Mouse (Mus musculus): ENCODE results near the gene Map7d2.
"Not testable (repeated sequence)": the region's sequence is repeated elsewhere in the genome, so short reads cannot be mapped to it uniquely, and the experiment has no call there.

Gene Map7d2

DNA sequence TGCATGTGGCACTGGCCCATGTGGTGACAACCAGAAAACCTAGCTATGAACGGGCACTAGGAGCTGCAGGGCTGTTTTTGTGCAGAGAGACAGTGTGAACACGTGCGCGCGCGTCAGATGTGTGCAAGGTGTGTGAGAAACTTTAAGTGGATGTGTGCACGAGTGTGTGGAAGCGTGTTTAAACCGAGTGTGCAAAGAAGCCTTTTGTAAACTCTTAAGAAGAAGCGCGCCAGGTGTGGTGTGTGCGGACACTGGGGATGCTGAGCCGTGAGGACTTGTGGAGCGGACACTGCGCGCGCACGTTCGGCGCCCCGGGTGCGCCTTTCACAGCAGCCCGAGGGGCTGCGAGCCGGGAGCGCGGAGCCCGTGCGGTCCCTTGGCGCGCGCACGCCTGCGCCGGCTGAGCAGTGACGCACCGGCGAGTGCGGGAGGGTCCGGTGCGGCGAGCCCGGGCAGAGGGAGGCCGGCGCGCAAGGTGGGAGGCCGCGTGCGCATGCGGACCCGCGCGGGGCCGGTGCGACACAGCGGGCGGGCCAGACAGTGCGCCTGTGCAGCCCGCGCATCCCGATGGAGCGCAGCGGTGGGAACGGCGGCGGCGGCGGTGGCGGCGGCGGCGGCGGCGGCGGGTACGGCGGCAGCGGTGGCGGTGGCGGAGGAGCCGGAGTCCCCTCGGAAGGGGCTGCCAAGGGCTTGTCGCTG lies at the start of gene Map7d2:
Gene Map7d2 (plus strand): TSS at position 443 of the 699 bp plus-strand sequence.
- no peak for DNase-seq (ENCODE audit: low read depth, low spot score)

DNA sequence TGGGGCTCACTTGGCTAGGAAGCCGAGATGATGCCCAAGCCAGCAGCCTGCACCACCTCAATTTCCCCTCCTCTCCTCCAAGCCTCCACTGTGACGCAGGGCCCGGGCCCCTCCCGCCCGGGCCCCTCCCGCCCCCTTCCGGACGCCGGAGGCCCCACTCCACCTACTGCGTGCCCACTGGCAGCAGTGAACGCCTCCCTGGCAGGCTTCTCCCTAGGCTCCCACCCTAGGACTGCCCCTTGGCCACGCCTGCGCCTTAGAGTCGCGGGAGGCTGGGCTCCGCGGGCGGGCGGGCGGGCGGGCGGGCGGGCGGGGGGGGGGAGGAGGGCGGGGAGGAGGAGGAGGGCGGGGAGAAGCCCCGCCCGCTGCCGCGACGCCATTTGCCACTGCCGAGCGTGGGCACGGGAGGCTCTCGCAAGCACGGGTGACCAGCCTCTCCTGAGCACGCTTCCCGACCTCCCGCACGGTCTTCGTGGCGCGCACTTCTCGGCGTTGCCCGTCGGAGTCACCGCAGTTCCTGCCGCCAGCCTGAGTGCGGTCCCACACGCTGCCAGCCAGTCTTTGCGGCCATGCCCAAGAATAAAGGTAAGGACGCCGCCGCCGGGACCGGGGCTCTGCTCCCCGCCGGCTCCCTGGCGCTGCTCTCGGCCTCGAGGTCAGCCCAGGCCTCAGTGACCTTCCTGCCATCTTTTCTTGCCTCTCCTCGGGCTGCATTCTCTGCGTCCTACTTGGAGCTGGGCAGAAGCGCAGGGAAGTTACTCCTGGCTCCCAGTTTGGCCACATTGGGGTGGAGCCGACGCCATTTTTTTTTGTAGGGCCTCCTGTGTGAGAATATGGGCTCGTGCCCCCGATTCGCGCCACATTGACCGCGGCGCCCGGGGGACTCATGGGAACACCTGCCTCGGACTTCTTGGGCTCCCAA lies 42.3 kb upstream of the Map7d2 start, which contains the start of gene Eif1ax:
Gene Eif1ax (plus strand): TSS at position 348 of the 922 bp plus-strand sequence.
- DNase-seq (ENCODE audit: low read depth, low spot score), result peak; percentile 59

DNA sequence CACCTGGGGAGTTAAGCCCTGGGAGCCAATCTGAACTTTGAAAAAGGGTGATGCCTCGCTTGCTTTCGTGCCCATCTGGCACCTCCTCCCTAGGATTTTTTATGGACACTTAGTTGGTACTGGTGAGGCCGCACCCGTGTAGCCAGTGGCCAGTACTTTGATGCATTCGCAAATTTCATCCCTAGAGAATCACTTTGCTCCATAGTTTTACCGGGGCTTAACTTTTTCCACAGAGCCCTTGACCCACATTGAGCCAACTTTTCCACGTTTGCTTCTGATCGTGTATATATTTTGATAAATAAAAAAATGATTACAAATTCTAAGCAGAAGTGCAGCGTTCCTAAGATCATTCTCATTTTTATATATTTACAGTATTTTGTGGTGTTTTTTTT lies 41.6 kb upstream of the Map7d2 start:
- DNase-seq (ENCODE audit: low read depth, low spot score), result no peak

DNA sequence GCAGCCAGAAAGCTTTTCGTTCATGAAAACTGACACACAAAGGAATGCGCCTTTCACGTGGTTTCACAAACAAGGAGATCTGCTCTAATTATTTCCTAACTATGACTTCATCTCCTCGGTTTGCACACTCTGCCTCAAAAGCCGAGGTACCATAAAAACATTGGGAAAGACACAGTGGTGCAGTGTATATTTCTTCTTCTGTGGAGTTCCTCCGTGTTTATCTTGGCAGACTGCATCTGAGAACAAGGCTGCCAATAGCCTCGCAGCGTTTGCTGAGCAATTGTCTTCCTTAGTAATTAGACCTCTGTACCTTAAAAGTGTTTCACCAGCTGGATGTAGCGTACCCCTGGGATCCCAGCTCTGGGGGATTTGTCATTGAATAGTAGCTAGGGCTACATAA lies 27.3 kb upstream of the Map7d2 start:
- DNase-seq (ENCODE audit: low read depth, low spot score), result no peak

DNA sequence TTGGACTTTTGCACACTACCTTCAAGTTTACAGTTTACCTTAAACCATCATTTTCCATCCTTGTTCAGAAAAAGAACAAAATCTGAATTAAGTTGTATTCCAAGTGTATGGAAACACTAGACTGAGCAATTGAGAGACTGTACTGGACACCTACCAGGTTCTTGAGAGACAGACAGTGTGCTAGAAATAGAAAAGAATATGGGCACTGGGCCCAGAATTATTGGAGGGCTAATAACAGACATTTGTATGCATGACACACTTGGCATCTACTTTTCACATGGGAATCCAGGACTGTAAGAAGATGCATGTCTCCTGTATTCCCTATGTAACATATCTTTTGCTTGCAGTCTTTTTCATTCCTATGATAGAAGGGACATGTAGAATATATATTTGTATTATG lies 25.4 kb upstream of the Map7d2 start:
- DNase-seq (ENCODE audit: low read depth, low spot score), result no peak

DNA sequence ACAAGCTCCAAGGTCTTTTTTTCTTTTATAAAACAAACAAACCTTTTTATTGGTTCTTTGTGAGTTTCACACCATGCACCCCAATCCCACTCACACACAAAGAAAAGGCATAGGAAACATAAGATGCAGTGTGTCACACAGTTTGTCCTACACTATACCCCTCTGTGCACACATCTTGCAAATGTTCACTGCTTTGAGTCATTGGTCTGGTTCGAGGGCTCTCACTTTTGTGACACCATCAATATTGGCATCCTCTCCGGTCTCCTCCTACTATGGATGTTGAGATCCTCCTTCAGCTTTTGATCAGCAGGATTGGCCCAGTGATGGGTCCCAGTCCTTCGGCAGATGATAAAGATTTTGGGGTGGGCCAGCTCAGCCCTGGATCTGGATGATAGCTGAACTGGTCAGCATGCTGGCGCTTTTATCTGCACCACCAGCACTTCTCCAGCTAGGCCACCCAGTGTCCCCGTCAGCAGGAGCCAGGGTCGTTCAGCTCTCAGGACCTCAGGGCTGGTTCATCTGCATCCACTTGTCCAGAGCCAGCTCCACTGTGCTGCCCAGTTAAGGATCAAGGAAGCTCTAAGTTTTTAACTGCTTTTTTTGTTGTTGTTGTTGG lies 23.9 kb upstream of the Map7d2 start:
- DNase-seq (ENCODE audit: low read depth, low spot score), result no peak

DNA sequence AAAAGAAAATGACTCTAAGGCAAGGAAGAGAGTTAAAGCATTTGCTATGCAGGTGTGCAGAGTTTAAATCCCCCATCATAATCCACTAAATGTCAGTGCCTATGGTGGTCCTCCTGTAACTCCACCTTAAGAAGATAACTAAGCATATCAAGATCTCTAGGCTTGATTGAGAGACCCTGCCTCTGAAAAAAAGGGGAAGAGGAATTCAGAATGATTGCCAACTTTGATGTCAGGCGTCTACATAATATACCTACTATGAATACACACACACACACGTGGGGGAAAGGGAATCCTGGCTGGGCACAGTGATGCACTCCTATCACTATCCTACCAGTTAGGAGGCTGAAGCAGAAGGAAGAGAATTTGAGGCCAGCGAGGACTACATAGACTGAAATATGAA lies 23.1 kb upstream of the Map7d2 start:
- no peak for DNase-seq (ENCODE audit: low read depth, low spot score)

DNA sequence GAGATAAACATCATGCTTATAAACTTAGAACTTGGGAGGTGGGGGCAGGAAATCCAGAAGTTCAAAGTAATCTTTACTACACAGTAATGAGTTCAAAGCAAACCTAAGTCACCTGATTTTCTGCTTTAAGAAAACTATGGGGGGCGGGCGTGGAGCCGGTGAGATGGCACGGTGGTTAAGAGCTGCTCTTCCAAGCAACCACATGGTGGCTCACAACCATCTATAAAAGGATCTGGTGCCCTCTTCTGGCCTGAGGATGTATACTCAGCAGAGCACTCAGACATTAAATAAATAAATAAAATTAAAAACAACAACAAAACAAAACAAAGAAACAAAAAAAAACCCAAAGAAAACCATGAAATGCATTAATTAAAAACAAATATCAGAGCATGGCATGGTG lies 5.1 kb upstream of the Map7d2 start:
- DNase-seq (ENCODE audit: low read depth, low spot score), result no peak

DNA sequence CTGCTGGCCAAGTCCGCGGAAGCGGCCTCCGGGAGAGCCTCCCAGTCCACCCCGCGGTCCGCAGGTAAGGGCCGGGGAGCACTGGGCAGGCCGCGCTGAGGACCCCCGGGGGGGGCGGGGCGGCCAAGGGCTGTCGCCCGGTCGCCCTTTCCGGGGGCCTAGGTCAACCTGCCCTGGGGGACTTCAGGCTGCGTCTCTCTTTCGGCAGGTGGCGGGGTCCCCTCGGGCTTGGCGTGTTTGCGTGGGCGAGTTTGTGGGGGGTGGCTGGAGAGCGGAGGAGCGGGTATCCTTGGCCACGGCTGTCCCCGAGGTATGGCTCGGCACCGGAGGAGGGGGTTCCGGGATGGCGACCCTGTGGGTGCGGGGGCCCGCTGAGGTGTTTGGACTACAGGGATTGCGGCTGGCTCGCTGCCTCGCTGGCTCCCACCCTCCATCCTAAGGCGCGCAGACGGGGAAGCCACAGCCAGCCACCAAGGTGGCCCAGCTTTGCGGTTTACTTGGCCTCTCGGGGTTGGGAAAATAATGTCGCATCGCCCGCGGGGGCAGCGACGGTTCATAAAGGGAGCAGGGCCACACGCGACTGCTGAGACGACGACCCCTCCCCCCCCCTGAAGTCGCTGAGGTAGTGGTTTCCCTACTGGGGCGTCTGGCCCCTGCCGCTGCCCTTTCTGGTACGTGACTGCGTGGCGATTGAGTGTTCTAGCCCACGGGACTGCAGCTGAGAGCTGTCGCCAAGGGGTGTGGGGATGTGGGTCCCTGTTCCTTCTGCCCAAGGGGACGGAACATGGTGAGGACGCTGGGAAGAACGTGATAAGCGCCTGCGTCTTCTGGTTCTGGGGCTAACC lies 679 bp downstream of the Map7d2 start:
- DNase-seq (ENCODE audit: low read depth, low spot score), result no peak

DNA sequence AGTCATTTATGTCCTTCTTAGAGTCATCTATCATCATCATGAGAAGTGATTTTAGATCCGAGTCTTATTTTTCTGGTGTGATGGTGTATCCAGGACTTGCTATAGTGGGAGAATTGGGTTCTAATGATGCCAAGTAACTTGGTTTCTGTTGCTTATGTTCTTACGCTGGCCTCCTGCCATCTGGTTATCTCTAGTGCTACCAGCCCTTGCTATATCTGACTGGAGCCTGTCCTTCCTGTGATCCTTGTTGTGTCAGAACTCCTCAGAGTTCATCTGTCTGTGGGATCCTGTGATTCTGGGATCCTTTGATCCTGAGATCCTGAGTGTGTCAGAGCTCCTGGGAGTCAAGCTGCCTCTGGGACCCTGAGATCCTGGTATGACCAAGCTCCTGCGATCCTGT lies 16.1 kb downstream of the Map7d2 start:
- not testable (repeated sequence) for DNase-seq (ENCODE audit: low read depth, low spot score)

DNA sequence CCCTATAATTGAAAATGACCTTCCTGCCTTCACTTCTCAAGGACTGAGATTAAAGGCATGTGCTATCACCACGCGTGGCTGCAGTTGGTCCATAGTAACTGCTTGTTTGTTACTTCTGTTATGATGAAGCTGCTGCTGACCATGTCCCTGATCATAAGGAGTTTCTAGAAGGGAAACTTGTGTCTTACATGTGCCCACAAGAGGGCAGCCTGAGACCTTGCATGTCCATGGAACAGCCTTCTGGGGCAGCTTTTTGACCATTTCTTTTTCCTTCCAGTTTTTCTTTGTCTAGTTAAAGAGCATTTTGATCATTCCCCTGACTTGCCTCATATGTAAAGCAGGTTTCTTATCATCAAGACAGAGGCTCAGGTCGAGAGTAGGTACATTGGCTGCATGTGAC lies 27.8 kb downstream of the Map7d2 start:
- peak; percentile 24 for DNase-seq (ENCODE audit: low read depth, low spot score)

DNA sequence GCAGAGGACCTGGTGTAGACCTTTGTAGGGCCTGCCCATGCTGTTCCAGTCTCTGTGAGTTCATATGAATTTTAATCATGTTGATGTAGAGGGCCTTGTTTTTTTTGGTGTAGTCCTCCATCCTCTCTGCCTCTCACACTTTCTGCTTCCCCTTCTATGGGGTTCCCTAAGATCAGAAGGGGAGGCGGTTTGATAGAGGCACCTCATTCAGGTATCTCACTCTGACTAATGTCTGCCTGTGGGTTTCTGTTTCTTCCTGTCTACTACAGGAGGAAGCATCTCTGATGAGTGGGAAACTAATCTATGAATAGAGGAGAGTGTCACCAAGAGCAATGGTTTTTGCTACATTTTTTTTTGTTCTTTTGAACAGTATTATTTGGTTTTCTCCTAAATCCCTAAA lies 32.8 kb downstream of the Map7d2 start:
- DNase-seq (ENCODE audit: low read depth, low spot score), result no peak

DNA sequence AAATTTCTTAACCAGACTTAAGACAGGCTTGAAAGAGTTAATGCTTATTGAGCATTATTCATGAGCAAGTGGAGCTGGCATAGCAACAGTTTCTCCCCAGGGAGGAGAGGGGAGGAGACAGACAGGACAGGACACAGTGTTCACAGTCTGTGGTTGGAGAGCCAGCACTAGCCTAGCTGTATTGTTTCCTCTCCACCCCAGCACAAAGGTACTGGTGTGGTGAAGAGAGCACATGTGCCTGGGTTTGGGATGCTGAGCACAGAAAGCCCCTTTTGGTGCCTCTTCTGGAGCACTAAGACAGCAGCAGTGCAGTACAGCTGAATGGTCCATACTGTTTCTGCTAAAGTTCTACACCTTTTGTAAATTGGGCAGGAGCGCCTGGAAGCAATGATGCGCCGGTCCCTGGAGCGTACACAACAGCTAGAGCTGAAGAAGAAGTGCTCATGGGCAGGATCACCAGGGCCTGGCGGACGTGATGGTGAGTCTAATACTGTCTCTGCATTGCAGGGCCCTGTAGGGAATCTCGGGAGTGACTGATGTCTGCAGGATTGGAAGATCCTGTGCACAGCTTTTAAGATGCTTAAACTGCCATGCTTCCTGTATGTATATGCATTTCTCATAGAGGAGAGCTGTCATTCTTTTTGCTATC lies 44.8 kb downstream of the Map7d2 start:
- peak; percentile 16 for DNase-seq (ENCODE audit: low read depth, low spot score)

DNA sequence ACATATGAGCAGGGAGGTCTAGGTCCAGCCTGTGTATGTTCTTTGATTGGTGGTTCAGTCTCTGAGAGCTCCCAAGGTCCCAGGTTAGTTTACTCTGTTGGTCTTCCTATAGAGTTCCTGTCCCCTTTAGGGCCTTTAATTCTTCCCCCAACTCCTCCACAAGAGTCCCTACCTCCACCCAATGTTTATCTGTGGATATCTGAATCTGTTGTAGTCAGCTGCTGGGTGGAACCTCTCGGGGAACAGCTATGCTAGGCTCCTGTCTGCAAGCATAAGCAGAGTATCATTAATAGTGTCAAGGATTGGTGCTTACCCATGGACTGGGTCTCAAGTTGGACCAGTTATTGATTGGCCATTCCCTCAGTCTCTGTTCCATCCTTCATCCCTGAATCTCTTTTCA lies 60.4 kb downstream of the Map7d2 start:
- DNase-seq (ENCODE audit: low read depth, low spot score), result no peak

DNA sequence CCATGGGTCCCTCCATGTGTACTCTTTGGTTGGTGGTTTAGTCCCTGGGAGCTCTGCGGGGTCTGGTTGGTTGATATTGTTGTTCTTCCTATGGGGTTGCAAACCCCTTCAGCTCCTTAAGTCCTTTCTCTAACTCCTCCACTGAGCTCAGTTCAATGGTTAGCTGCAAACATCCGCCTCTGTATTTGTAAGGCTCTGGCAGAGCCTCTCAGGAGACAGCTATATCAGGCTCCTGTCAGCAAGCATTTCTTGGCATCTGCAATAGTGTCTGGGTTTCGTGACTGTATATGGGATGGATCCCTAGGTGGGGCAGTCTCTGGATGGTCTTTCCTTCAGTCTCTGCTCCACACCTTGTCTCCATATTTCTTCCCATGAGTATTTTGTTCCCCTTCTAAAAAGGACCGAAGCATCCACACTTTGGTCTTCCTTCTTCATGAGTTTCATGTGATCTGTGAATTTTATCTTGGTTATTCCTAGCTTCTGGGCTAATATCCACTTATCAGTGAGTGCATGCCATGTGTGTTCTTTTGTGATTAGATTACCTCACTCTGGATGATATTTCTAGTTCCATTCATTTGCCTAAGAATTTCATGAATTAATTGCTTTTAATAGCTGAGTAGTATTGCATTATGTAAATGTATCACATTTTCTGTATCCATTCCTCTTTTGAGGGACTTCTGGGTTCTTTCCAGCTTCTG lies 64.0 kb downstream of the Map7d2 start:
- not testable (repeated sequence) for DNase-seq (ENCODE audit: low read depth, low spot score)

DNA sequence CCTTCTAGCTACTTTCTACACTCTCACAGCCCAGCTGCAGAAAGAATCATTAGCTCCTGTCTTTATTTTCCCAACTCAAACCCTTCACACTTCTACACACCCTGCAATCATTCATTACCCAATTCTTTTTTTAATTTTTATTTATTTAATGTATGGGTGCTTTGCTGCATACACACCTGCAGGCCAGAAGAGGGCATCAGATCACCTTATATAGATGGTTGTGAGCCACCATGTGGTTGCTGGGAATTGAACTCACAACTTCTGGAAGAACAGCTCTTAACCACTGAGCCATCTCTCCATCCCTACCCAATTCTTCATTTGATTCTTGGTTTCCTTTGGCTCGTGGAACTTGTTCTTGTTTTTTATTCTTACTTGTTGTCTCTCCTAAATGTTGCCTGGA lies 69.9 kb downstream of the Map7d2 start:
- no peak for DNase-seq (ENCODE audit: low read depth, low spot score)

DNA sequence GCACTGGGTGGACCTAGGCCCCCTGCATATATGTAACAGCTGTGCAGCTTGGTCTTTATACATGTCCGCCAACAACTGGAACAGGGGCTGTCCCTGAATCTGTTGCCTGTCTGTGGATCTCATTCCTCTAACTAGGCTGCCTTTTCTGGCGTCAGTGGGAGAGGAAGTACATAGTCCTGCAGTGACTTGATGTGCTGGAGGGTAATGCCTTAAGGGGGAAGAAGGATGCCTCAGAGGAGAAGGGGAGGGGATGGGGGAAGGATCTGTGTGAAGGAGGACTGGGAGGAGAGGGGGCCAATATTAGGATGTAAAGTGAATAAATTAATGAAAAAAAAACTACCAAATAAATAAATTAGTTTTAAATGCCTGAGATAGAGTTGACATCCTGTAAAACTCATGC lies 88.8 kb downstream of the Map7d2 start:
- no peak for DNase-seq (ENCODE audit: low read depth, low spot score)

DNA sequence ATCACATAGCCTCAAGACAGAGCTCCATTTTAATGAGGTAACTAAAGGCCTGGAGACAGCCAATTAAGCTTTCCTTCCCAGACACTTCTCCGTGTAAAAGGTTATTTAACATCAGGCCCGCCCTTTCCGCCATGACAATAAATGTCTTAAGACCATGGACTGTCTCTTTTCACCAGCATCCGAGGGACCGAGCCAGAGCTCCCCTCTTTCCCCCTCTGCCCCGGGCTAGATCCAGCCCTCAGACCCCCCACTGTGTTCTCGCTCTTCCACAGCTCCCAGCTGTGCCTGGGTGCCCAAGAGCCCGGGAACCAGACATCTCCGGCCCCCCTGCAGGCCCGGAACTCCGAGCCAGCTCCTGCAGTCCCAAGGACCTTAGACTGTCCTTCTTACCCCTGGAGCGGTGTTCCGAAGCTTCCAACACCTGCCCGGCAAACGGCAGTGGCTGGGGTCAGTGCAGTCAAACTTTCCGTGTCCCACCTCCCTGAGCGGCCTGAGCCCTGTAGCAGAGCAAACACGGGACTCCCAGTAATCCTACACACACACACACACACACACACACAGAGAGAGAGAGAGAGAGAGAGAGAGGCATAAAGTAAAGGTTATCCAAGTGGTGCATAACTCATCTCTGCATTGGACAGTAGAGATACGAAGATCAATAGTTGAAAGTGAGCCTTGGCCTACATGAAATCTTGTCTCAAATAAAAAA lies 94.1 kb downstream of the Map7d2 start:
- no peak for DNase-seq (ENCODE audit: low read depth, low spot score)

DNA sequence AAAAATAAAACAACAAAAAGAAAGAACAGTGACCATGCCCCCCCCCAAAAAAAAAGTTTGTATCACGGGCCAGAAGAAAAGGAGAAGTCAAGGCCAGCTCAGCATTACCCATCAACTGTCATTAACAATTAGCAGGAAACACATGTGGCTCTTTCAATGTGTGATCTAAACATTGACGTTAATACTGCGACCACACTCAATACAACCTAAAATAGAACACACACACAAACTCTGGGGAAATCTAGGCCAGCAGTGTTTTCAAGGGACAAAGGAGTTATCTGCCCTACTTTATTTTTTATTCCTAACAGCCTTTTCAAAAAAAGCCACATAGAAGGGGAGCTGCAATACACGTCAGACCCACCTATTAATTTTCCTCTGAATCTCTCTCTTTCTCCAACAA lies 94.7 kb downstream of the Map7d2 start:
- no peak for DNase-seq (ENCODE audit: low read depth, low spot score)

Data from embryo, embryonic 11.5 days (tissue).